Mouse (Mus musculus) CD4-positive, CD25-positive, alpha-beta regulatory T cell, adult 9 weeks (primary cell): ENCODE data around the gene Bcl2l10. TPM values are rescaled to one million over a fixed set of nuclear protein-coding genes. Genes with fewer than 3 reads are reported as not detected.

Experiments used
- polyA plus RNA-seq: library from polyadenylated mRNA; unstranded; fragments of 100-300 nt; shearing (Covaris generic); gene quantifications from one replicate; pipeline ENCODE4 v1.2.1, GENCODE M21; 2017

Gene Bcl2l10
- polyA plus RNA-seq, result not detected

GRCm38 (mm10) chr9:75347458-75347857 lies at the start of gene Bcl2l10:
Gene Bcl2l10 (plus strand): TSS chr9:75347758.

GRCm38 (mm10) chr9:75306126-75306898 lies 41.2 kb upstream of the Bcl2l10 start, which contains the start of gene Gnb5:
Gene Gnb5 (plus strand): TSS chr9:75306288.

Other genes with a start within 250 kb of the Bcl2l10 start
- 0.61 TPM for gene Myo5c, start 115.7 kb upstream of the Bcl2l10 start, polyA plus RNA-seq
- gene Gnb5, start 41.5 kb upstream of the Bcl2l10 start, polyA plus RNA-seq, result 9.6 TPM
- 55.5 TPM for gene Mapk6, start 62.2 kb downstream of the Bcl2l10 start, polyA plus RNA-seq
- gene Leo1, start 93.8 kb downstream of the Bcl2l10 start, polyA plus RNA-seq, result 34.0 TPM
- 175 TPM for gene Tmod3, start 211.9 kb downstream of the Bcl2l10 start, polyA plus RNA-seq